Mouse (Mus musculus) hindbrain, embryonic 12.5 days (tissue): ENCODE results near the gene Cdh23. TPM values are rescaled to one million over a fixed set of nuclear protein-coding genes. Genes with fewer than 3 reads are reported as not detected.

Experiments used
- ATAC-seq: fragments of 200-750 bp; cut with Nextera tagmentation; 2 replicates; pipeline ENCODE4 v1.8.0; 2017; ENCODE audit warnings: moderate TSS enrichment; ENCODE audit not compliant: low FRiP score
- H3K27ac ChIP-seq: fragments of 300-500 bp; sonication (generic); 2 replicates; pipeline ENCODE4 v1.5.1; 2016; ENCODE audit warnings: mild to moderate bottlenecking
- H3K27me3 ChIP-seq: fragments of 300-500 bp; sonication (generic); 2 replicates; pipeline ENCODE4 v1.6.1; 2016; ENCODE audit warnings: mild to moderate bottlenecking
- H3K36me3 ChIP-seq: fragments of 300-500 bp; sonication (generic); 2 replicates; pipeline ENCODE4 v1.6.1; 2016; ENCODE audit warnings: mild to moderate bottlenecking
- H3K4me1 ChIP-seq: fragments of 300-500 bp; sonication (generic); 2 replicates; pipeline ENCODE4 v1.6.1; 2016
- H3K4me2 ChIP-seq: fragments of 300-500 bp; sonication (generic); replicated peaks from 2 replicates; pipeline ENCODE4 v1.6.1; 2016; ENCODE audit warnings: mild to moderate bottlenecking
- H3K4me3 ChIP-seq: fragments of 300-500 bp; sonication (generic); 2 replicates; pipeline ENCODE4 v1.5.1; 2016; ENCODE audit warnings: mild to moderate bottlenecking
- H3K9ac ChIP-seq: fragments of 300-500 bp; sonication (generic); 2 replicates; pipeline ENCODE4 v1.6.1; 2016; ENCODE audit warnings: mild to moderate bottlenecking, moderate library complexity
- H3K9me3 ChIP-seq: fragments of 300-500 bp; sonication (generic); replicated peaks from 2 replicates; pipeline ENCODE4 v1.6.1; 2016; ENCODE audit warnings: mild to moderate bottlenecking
- WGBS: fragments of 180-500 bp; shearing (Covaris S2); methylation state at CpG from one replicate; pipeline ENCODE4 v1.1.7; 2016; 5-methylcytosine and 5-hydroxymethylcytosine counted together
- polyA plus RNA-seq: library from polyadenylated mRNA; unstranded; fragments of >200 nt; fragmentation: Nextera tagmentation; extraction: Ambion mirVana; gene quantifications from 2 replicates; pipeline ENCODE4 v1.2.1, GENCODE M21; 2016

The Cdh23 gene
- polyA plus RNA-seq, 1 experiment from 2014 or later = 0.19 TPM

GRCm38 (mm10) chr10:60590241-60590640 lies 106.0 kb downstream of the Cdh23 start:
- Histone ChIP-seq H3K27me3 (peaks cover 74% of the 10 kb centered on the region), H3K4me1 (peaks cover 11% of the 10 kb centered on the region), H3K27ac (no peak overlapping the region), H3K9ac (no peak overlapping the region), H3K9me3 (no peaks in the 10 kb centered on the region), H3K4me3 (no peak overlapping the region), H3K36me3 (no peaks in the 10 kb centered on the region), H3K4me2 (no peak overlapping the region)
- WGBS = 58% methylated on average over 7 of the region's 7 CpGs
- peak; percentile 30; the same call in 1 of the 2 replicates for ATAC-seq

- H3K27ac ChIP-seq = no peak overlapping the region
- 54% methylated on average over 6 of the region's 6 CpGs for WGBS
- H3K4me2 ChIP-seq = no peak overlapping the region
- H3K4me1 ChIP-seq = 0 out of 2 replicates have a peak, but pooled peaks cover 3% of the 10 kb centered on the region
- no peaks in the 10 kb centered on the region for H3K9me3 ChIP-seq
- H3K27me3 ChIP-seq = peaks cover 76% of the 10 kb centered on the region
- no peak overlapping the region for H3K4me3 ChIP-seq
- no peak for ATAC-seq
- no peak overlapping the region for H3K9ac ChIP-seq
- no peaks in the 10 kb centered on the region for H3K36me3 ChIP-seq
Observed at GRCm38 (mm10) chr10:60585691-60586090, 110.6 kb downstream of the Cdh23 start.

GRCm38 (mm10) chr10:60582956-60583355 lies 113.3 kb downstream of the Cdh23 start:
- no peak for ATAC-seq
- Histone ChIP-seq H3K4me2 (0 out of 2 replicates have a peak overlapping the region, but pooled peaks have one; percentile 21), H3K27ac (no peak overlapping the region), H3K9ac (no peak overlapping the region), H3K36me3 (no peaks in the 10 kb centered on the region), H3K9me3 (no peaks in the 10 kb centered on the region), H3K4me1 (0 out of 2 replicates have a peak, but pooled peaks cover 5% of the 10 kb centered on the region), H3K27me3 (peaks cover 53% of the 10 kb centered on the region), H3K4me3 (no peak overlapping the region)
- WGBS = 36% methylated on average over 15 of the region's 15 CpGs

- Histone ChIP-seq H3K4me2 (no peak overlapping the region), H3K4me1 (peaks cover 12% of the 10 kb centered on the region), H3K9ac (no peak overlapping the region), H3K4me3 (no peak overlapping the region), H3K36me3 (no peaks in the 10 kb centered on the region), H3K27me3 (peaks cover 41% of the 10 kb centered on the region), H3K9me3 (no peaks in the 10 kb centered on the region), H3K27ac (no peak overlapping the region)
- no peak for ATAC-seq
- WGBS = 61% methylated on average over 15 of the region's 15 CpGs
Observed at GRCm38 (mm10) chr10:60580666-60581065, 115.6 kb downstream of the Cdh23 start.

GRCm38 (mm10) chr10:60578738-60579538 lies 117.4 kb downstream of the Cdh23 start:
- WGBS = 45% methylated on average over 12 of the region's 12 CpGs
- Histone ChIP-seq H3K9ac (no peak overlapping the region), H3K9me3 (no peaks in the 10 kb centered on the region), H3K36me3 (no peaks in the 10 kb centered on the region), H3K27me3 (peaks cover 24% of the 10 kb centered on the region), H3K4me3 (no peak overlapping the region), H3K4me1 (peaks cover 12% of the 10 kb centered on the region), H3K4me2 (no peak overlapping the region), H3K27ac (no peak overlapping the region)
- peak; percentile 12; the same call in 1 of the 2 replicates for ATAC-seq

- Histone ChIP-seq H3K4me1 (peaks cover 12% of the 10 kb centered on the region), H3K9ac (no peak overlapping the region; the same call in 1 of the 2 replicates), H3K9me3 (no peaks in the 10 kb centered on the region), H3K4me2 (no peak overlapping the region), H3K4me3 (no peak overlapping the region), H3K27me3 (peaks cover 21% of the 10 kb centered on the region), H3K27ac (no peak overlapping the region), H3K36me3 (no peaks in the 10 kb centered on the region)
- WGBS = 89% methylated on average over 12 of the region's 12 CpGs
- no peak for ATAC-seq
Observed at GRCm38 (mm10) chr10:60577920-60578737, 118.2 kb downstream of the Cdh23 start.

GRCm38 (mm10) chr10:60577125-60577919 lies 119.0 kb downstream of the Cdh23 start:
- Histone ChIP-seq H3K27me3 (peaks cover 19% of the 10 kb centered on the region), H3K4me1 (peaks cover 10% of the 10 kb centered on the region), H3K9ac (no peak overlapping the region), H3K4me3 (no peak overlapping the region), H3K36me3 (no peaks in the 10 kb centered on the region), H3K9me3 (no peaks in the 10 kb centered on the region), H3K4me2 (no peak overlapping the region), H3K27ac (no peak overlapping the region)
- WGBS = 58% methylated on average over 13 of the region's 13 CpGs
- ATAC-seq = 0 out of 2 replicates have a peak, but pooled peaks have one; percentile 30

- no peaks in the 10 kb centered on the region for H3K36me3 ChIP-seq
- WGBS = 85% methylated on average over 3 of the region's 3 CpGs
- no peak overlapping the region for H3K4me2 ChIP-seq
- H3K27ac ChIP-seq = no peak overlapping the region
- peaks cover 10% of the 10 kb centered on the region for H3K4me1 ChIP-seq
- ATAC-seq = no peak
- H3K4me3 ChIP-seq = no peak overlapping the region
- no peak overlapping the region for H3K9ac ChIP-seq
- peaks cover 6% of the 10 kb centered on the region; the same call in 1 of the 2 replicates for H3K27me3 ChIP-seq
- no peaks in the 10 kb centered on the region for H3K9me3 ChIP-seq
Observed at GRCm38 (mm10) chr10:60574851-60575250, 121.4 kb downstream of the Cdh23 start.

- Histone ChIP-seq H3K9ac (no peak overlapping the region), H3K4me3 (no peak overlapping the region), H3K4me2 (no peak overlapping the region), H3K27ac (no peak overlapping the region), H3K9me3 (no peaks in the 10 kb centered on the region), H3K36me3 (no peaks in the 10 kb centered on the region), H3K4me1 (peaks cover 6% of the 10 kb centered on the region), H3K27me3 (peaks cover 21% of the 10 kb centered on the region; the same call in 1 of the 2 replicates)
- ATAC-seq = no peak
- WGBS = 81% methylated on average over 4 of the region's 4 CpGs
Observed at GRCm38 (mm10) chr10:60571491-60571890, 124.8 kb downstream of the Cdh23 start.

- Histone ChIP-seq H3K4me3 (no peak overlapping the region), H3K4me1 (peaks cover 16% of the 10 kb centered on the region), H3K9ac (peak overlapping the region; percentile 11; the same call in 1 of the 2 replicates), H3K36me3 (no peaks in the 10 kb centered on the region), H3K27ac (no peak overlapping the region), H3K27me3 (peaks cover 26% of the 10 kb centered on the region; the same call in 1 of the 2 replicates), H3K4me2 (0 out of 2 replicates have a peak overlapping the region, but pooled peaks have one; percentile 20), H3K9me3 (no peaks in the 10 kb centered on the region)
- 42% methylated on average over 24 of the region's 24 CpGs for WGBS
- ATAC-seq = no peak
Observed at GRCm38 (mm10) chr10:60566369-60567037, 129.8 kb downstream of the Cdh23 start.

GRCm38 (mm10) chr10:60564136-60564535 lies 132.2 kb downstream of the Cdh23 start:
- Histone ChIP-seq H3K9me3 (no peaks in the 10 kb centered on the region), H3K9ac (no peak overlapping the region), H3K27me3 (peaks cover 26% of the 10 kb centered on the region; the same call in 1 of the 2 replicates), H3K4me2 (no peak overlapping the region), H3K27ac (no peak overlapping the region), H3K4me3 (no peak overlapping the region), H3K36me3 (no peaks in the 10 kb centered on the region), H3K4me1 (peaks cover 16% of the 10 kb centered on the region)
- no peak for ATAC-seq
- 81% methylated on average over 6 of the region's 6 CpGs for WGBS
